Mouse (Mus musculus): ENCODE results near the gene Alkal2. TPM values are rescaled to one million over a fixed set of nuclear protein-coding genes. Genes with fewer than 3 reads are reported as not detected.

Alkal2 gene
- total and polyA plus RNA-seq, 2 experiments from 2014 or later: 2.1 to 3.0 TPM

- H3K9ac ChIP-seq: no peak overlapping the region
- H3K4me1 ChIP-seq (ENCODE audit: insufficient read depth): 0 out of 2 replicates have a peak, but pooled peaks cover 3% of the 10 kb centered on the region
- WGBS: 30% methylated on average over 2 of the region's 2 CpGs
- no peak overlapping the region for H3K4me3 ChIP-seq (ENCODE audit: low read depth, low read length)
- H3K27ac ChIP-seq (ENCODE audit: low read depth, low read length): no peak overlapping the region
- H3K4me2 ChIP-seq (ENCODE audit: low read depth): no peak overlapping the region
- no peaks in the 10 kb centered on the region for H3K9me3 ChIP-seq (ENCODE audit: low read length)
- no peaks in the 10 kb centered on the region for H3K36me3 ChIP-seq (ENCODE audit: insufficient read depth)
- DNase-seq: peak; percentile 12
- ATAC-seq: no peak
- no peak for TF ChIP-seq CTCF (IDR thresholded peaks at IDR 0.05; ENCODE audit: low read depth)
- no peaks in the 10 kb centered on the region for H3K27me3 ChIP-seq (ENCODE audit: insufficient read depth, low read length)
Observed at GRCm38 (mm10) chr12:30864347-30864746, 19.8 kb upstream of the Alkal2 start.

GRCm38 (mm10) chr12:30865781-30866180, 18.3 kb upstream of the Alkal2 start:
- 86% methylated on average over 4 of the region's 4 CpGs for WGBS
- DNase-seq (no peak), ATAC-seq (no peak)
- no peak overlapping the region for H3K4me3 ChIP-seq (ENCODE audit: low read depth, low read length)
- H3K27me3 ChIP-seq (ENCODE audit: insufficient read depth, low read length): no peaks in the 10 kb centered on the region
- no peak overlapping the region for H3K9ac ChIP-seq
- TF ChIP-seq CTCF (IDR thresholded peaks at IDR 0.05; ENCODE audit: low read depth): no peak
- no peaks in the 10 kb centered on the region for H3K36me3 ChIP-seq (ENCODE audit: insufficient read depth)
- no peaks in the 10 kb centered on the region for H3K9me3 ChIP-seq (ENCODE audit: low read length)
- H3K27ac ChIP-seq (ENCODE audit: low read depth, low read length): no peak overlapping the region
- H3K4me2 ChIP-seq (ENCODE audit: low read depth): no peak overlapping the region
- 0 out of 2 replicates have a peak, but pooled peaks cover 3% of the 10 kb centered on the region for H3K4me1 ChIP-seq (ENCODE audit: insufficient read depth)

GRCm38 (mm10) chr12:30879447-30879846, 4.7 kb upstream of the Alkal2 start:
- no peak for ATAC-seq

GRCm38 (mm10) chr12:30883592-30883985, 533 bp upstream of the Alkal2 start:
- TF ChIP-seq CTCF (IDR thresholded peaks at IDR 0.05; ENCODE audit: low read depth): no peak
- ATAC-seq (0 out of 2 replicates have a peak, but pooled peaks have one; percentile 14), DNase-seq (no peak)
- Histone ChIP-seq H3K36me3 (ENCODE audit: insufficient read depth) (no peaks in the 10 kb centered on the region), H3K4me1 (ENCODE audit: insufficient read depth) (0 out of 2 replicates have a peak, but pooled peaks cover 5% of the 10 kb centered on the region), H3K4me3 (ENCODE audit: low read depth, low read length) (peak overlapping the region; percentile 47), H3K27me3 (ENCODE audit: insufficient read depth, low read length) (peaks cover 21% of the 10 kb centered on the region), H3K9ac (peak overlapping the region; percentile 47; the same call in 1 of the 2 replicates), H3K4me2 (ENCODE audit: low read depth) (peak overlapping the region; percentile 98), H3K9me3 (ENCODE audit: low read length) (no peaks in the 10 kb centered on the region), H3K27ac (ENCODE audit: low read depth, low read length) (no peak overlapping the region)
- WGBS: 17% methylated on average over 4 of the region's 4 CpGs

More at GRCm38 (mm10) chr12:30879447-30879846, 4.7 kb upstream of the Alkal2 start:
- H3K36me3 ChIP-seq (ENCODE audit: insufficient read depth): no peaks in the 10 kb centered on the region
- no peak overlapping the region for H3K9ac ChIP-seq
- no peak overlapping the region for H3K4me2 ChIP-seq (ENCODE audit: low read depth)
- 0 out of 2 replicates have a peak, but pooled peaks cover under 1% of the 10 kb centered on the region for H3K4me1 ChIP-seq (ENCODE audit: insufficient read depth)
- no peak overlapping the region for H3K27ac ChIP-seq (ENCODE audit: low read depth, low read length)
- TF ChIP-seq CTCF (IDR thresholded peaks at IDR 0.05; ENCODE audit: low read depth): no peak; the same call in 1 of the 2 replicates
- no peaks in the 10 kb centered on the region for H3K9me3 ChIP-seq (ENCODE audit: low read length)
- H3K27me3 ChIP-seq (ENCODE audit: insufficient read depth, low read length): peaks cover 7% of the 10 kb centered on the region
- H3K4me3 ChIP-seq (ENCODE audit: low read depth, low read length): no peak overlapping the region
- DNase-seq: no peak
- whole genome bisulfite sequencing: 72% methylated on average over 6 of the region's 6 CpGs

DNA sequence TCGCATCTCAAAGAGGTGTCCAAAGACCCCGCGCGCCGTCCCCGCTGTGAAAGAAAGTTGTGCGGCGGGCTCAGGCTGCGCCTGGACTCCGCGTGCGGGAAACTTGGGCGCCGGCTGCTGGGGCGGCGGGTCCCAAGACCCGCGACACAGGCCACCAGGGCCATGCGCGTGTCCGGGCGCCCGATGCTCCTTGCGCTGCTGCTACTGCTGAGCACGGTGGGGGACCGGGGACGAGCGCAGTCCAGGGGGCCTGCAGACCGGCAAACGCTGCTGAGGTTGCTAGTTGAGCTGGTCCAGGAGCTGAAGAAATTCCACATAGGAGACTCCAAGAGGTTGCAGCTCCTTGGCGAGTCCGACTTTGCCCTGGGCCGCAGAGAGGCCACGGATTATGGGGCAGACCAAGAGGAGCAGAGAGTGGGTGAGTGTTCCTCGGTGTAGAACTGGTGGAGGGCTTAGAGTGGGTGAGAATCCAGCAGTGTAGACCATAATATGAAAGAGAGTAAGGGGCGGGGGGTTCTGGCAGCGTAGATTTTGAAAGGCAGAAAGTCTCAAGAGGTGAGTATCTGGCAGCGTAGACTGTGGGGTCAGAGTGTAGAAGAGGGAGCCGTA, 604 bp downstream of the Alkal2 start:
- H3K4me1 ChIP-seq (ENCODE audit: insufficient read depth): 0 out of 2 replicates have a peak, but pooled peaks cover 5% of the 10 kb centered on the region
- no peaks in the 10 kb centered on the region for H3K9me3 ChIP-seq (ENCODE audit: low read length)
- ATAC-seq (peak; percentile 48), DNase-seq (no peak)
- no peaks in the 10 kb centered on the region for H3K36me3 ChIP-seq (ENCODE audit: insufficient read depth)
- H3K4me2 ChIP-seq (ENCODE audit: low read depth): peak overlapping the region; percentile 98
- WGBS: 8% methylated on average over 39 of the region's 39 CpGs
- no peak overlapping the region for H3K27ac ChIP-seq (ENCODE audit: low read depth, low read length)
- H3K4me3 ChIP-seq (ENCODE audit: low read depth, low read length): peak overlapping the region; percentile 47
- no peak for TF ChIP-seq CTCF (IDR thresholded peaks at IDR 0.05; ENCODE audit: low read depth)
- peak overlapping the region; percentile 47 for H3K9ac ChIP-seq
- peaks cover 21% of the 10 kb centered on the region for H3K27me3 ChIP-seq (ENCODE audit: insufficient read depth, low read length)

GRCm38 (mm10) chr12:30885891-30886290, 1.8 kb downstream of the Alkal2 start:
- Histone ChIP-seq H3K27ac (ENCODE audit: low read depth, low read length) (no peak overlapping the region), H3K27me3 (ENCODE audit: insufficient read depth, low read length) (peaks cover 21% of the 10 kb centered on the region), H3K4me2 (ENCODE audit: low read depth) (no peak overlapping the region), H3K4me3 (ENCODE audit: low read depth, low read length) (no peak overlapping the region), H3K9ac (no peak overlapping the region), H3K9me3 (ENCODE audit: low read length) (no peaks in the 10 kb centered on the region), H3K36me3 (ENCODE audit: insufficient read depth) (no peaks in the 10 kb centered on the region), H3K4me1 (ENCODE audit: insufficient read depth) (0 out of 2 replicates have a peak, but pooled peaks cover 5% of the 10 kb centered on the region)
- ATAC-seq (no peak), DNase-seq (no peak)
- no peak for TF ChIP-seq CTCF (IDR thresholded peaks at IDR 0.05; ENCODE audit: low read depth)
- 79% methylated on average over 6 of the region's 6 CpGs for WGBS

GRCm38 (mm10) chr12:30888003-30888402, 3.9 kb downstream of the Alkal2 start:
- Histone ChIP-seq H3K4me1 (ENCODE audit: insufficient read depth) (0 out of 2 replicates have a peak, but pooled peaks cover 5% of the 10 kb centered on the region), H3K36me3 (ENCODE audit: insufficient read depth) (no peaks in the 10 kb centered on the region), H3K4me2 (ENCODE audit: low read depth) (no peak overlapping the region), H3K27ac (ENCODE audit: low read depth, low read length) (no peak overlapping the region), H3K4me3 (ENCODE audit: low read depth, low read length) (no peak overlapping the region), H3K9ac (no peak overlapping the region), H3K27me3 (ENCODE audit: insufficient read depth, low read length) (peaks cover 19% of the 10 kb centered on the region), H3K9me3 (ENCODE audit: low read length) (no peaks in the 10 kb centered on the region)
- TF ChIP-seq CTCF (IDR thresholded peaks at IDR 0.05; ENCODE audit: low read depth): no peak
- WGBS: 82% methylated on average over 4 of the region's 4 CpGs
- ATAC-seq (no peak), DNase-seq (no peak)
